Mouse (Mus musculus) embryonic fibroblast, embryonic 13.5 days (primary cell): ENCODE results near the gene Elovl6.

Experiments used
- CTCF ChIP-seq: IDR thresholded peaks from 2 replicates; pipeline ENCODE4 v1.5.1; 2011; ENCODE audit warnings: mild to moderate bottlenecking, control low read depth, low read length, moderate library complexity, borderline replicate concordance; ENCODE audit not compliant: insufficient read depth
- POLR2A ChIP-seq: IDR thresholded peaks from 2 replicates; pipeline ENCODE4 v1.6.1; 2011; ENCODE audit warnings: low read depth, mild to moderate bottlenecking, control low read depth, low read length, moderate library complexity

DNA sequence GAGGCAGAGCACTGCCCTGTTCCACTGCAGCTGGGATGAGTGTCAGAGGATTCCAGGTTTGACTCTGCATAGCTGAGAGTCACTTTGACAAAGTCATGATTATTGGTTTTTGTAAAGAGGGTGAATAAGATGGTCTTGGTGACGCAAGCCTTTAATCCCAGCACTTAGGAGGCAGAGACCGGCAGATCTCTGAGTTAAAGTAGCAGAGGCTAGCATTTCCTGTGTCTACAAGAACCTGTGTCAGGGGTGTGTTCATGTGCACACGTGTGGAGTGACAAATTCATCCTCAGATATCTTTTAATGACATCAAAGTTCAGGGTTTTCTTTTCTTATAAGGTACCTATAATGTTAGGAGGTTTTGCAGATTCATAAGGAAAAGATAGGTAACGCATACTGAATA lies 30.3 kb downstream of the Elovl6 start:
- TF ChIP-seq CTCF = no peak
- TF ChIP-seq POLR2A = no peak
